9 mouse cellular contexts compared by ENCODE assay signal in the genomic region with DNA sequence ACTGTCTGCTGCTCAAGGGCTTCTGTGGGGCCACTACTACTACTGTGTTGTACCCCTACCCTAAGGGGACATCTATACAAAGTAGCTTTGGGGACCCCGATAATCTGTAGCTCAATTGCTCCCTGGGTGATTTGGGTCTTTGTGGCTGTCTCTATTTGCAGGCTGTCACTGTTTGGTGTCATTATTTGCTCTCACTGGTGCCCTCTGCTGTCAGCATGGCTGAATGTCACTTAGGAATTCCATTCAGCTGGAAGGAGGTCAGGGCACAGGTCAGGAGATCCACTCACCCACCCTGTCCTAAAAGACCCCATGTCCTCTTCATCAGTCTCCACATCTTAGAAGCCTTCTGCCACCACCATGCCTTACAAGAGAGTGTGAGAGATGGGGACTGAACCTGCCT. TPM values are rescaled to one million over a fixed set of nuclear protein-coding genes. Genes with fewer than 3 reads are reported as not detected.
DNase-seq lines count a peak whose midpoint lies in the region; ATAC-seq and TF ChIP-seq lines count a peak whose summit lies in the region.
"Had no signal": no experiment of that assay in that cellular context is flagged by ENCODE, and none has a peak within 500 bp of the region (broad histone marks: within the 10 kb centered on the region; RNA-seq: fewer than 3 reads in every experiment).

No protein-coding gene starts in this region.

- H3K4me3 ChIP-seq in forebrain, postnatal 0 days (ENCODE audit: low read depth, low read length) = no peak overlapping the region
- H3K4me3 ChIP-seq in forebrain, embryonic 13.5 days = no peak overlapping the region
- no peak overlapping the region for H3K4me3 ChIP-seq in bone marrow, adult 2 months (replicated peaks; ENCODE audit: control insufficient read depth, low read depth, low read length)
- H3K4me3 ChIP-seq in hindbrain, postnatal 0 days (ENCODE audit: low read length) = no peak overlapping the region
- H3K4me3 ChIP-seq in liver, adult 2 months (ENCODE audit: insufficient read depth, low read depth, low read length) = no peak overlapping the region
- H3K4me3 ChIP-seq: limb, embryonic 12.5 days had no signal

- TF ChIP-seq CTCF in forebrain, postnatal 0 days (IDR thresholded peaks at IDR 0.05; ENCODE audit: low read depth) = peak; percentile 63
- peak; percentile 50 for TF ChIP-seq CTCF in bone marrow, adult 2 months (IDR thresholded peaks at IDR 0.05; ENCODE audit: control insufficient read depth, insufficient read depth, low read length)
- TF ChIP-seq CTCF in hindbrain, postnatal 0 days (IDR thresholded peaks at IDR 0.05; ENCODE audit: low read depth) = peak; percentile 81
- peak; percentile 65 for TF ChIP-seq CTCF in liver, adult 2 months (IDR thresholded peaks at IDR 0.05; ENCODE audit: low read depth, low read length)

- H3K9me3 ChIP-seq in forebrain, postnatal 0 days (ENCODE audit: low read length) = no peaks in the 10 kb centered on the region
- H3K9me3 ChIP-seq in forebrain, embryonic 13.5 days (replicated peaks) = no peaks in the 10 kb centered on the region
- H3K9me3 ChIP-seq in hindbrain, postnatal 0 days (ENCODE audit: low read length) = no peaks in the 10 kb centered on the region
- H3K9me3 ChIP-seq: limb, embryonic 12.5 days had no signal

- H3K4me1 ChIP-seq in forebrain, postnatal 0 days (ENCODE audit: insufficient read depth) = no peaks in the 10 kb centered on the region
- H3K4me1 ChIP-seq in forebrain, embryonic 13.5 days = no peaks in the 10 kb centered on the region
- H3K4me1 ChIP-seq in bone marrow, adult 2 months (ENCODE audit: control insufficient read depth, insufficient read depth, low read length) = no peaks in the 10 kb centered on the region
- H3K4me1 ChIP-seq in hindbrain, postnatal 0 days (ENCODE audit: insufficient read depth, low read length) = no peaks in the 10 kb centered on the region
- no peaks in the 10 kb centered on the region for H3K4me1 ChIP-seq in liver, adult 2 months (ENCODE audit: control insufficient read depth, insufficient read depth, low read length)
- H3K4me1 ChIP-seq: limb, embryonic 12.5 days had no signal

- WGBS in forebrain, postnatal 0 days = 15% methylated on average over 1 of the region's 1 CpGs
- 24% methylated on average over 1 of the region's 1 CpGs for WGBS in forebrain, embryonic 13.5 days
- WGBS in bone marrow, adult 2 months = 37% methylated on average over 1 of the region's 1 CpGs
- WGBS in hindbrain, postnatal 0 days = 18% methylated on average over 1 of the region's 1 CpGs
- 31% methylated on average over 1 of the region's 1 CpGs for WGBS in liver, adult 2 months

- no peak overlapping the region for H3K27ac ChIP-seq in forebrain, postnatal 0 days (ENCODE audit: low read depth, low read length)
- H3K27ac ChIP-seq in forebrain, embryonic 13.5 days = no peak overlapping the region
- no peak overlapping the region for H3K27ac ChIP-seq in bone marrow, adult 2 months (ENCODE audit: control insufficient read depth, insufficient read depth, low read depth, low read length, poor library complexity)
- H3K27ac ChIP-seq in hindbrain, postnatal 0 days = no peak overlapping the region
- no peak overlapping the region for H3K27ac ChIP-seq in liver, adult 2 months (replicated peaks; ENCODE audit: insufficient read depth, low read depth, low read length)
- H3K27ac ChIP-seq: limb, embryonic 12.5 days had no signal

- H3K9ac ChIP-seq in forebrain, postnatal 0 days = no peak overlapping the region
- H3K9ac ChIP-seq in forebrain, embryonic 13.5 days = no peak overlapping the region
- no peak overlapping the region for H3K9ac ChIP-seq in hindbrain, postnatal 0 days (replicated peaks; ENCODE audit: low read length)
- no peak overlapping the region for H3K9ac ChIP-seq in liver, adult 2 months (ENCODE audit: low read depth, low read length)
- H3K9ac ChIP-seq: limb, embryonic 12.5 days had no signal

- no peak overlapping the region for H3K4me2 ChIP-seq in forebrain, postnatal 0 days (ENCODE audit: low read depth)
- H3K4me2 ChIP-seq in forebrain, embryonic 13.5 days = no peak overlapping the region
- no peak overlapping the region for H3K4me2 ChIP-seq in hindbrain, postnatal 0 days (ENCODE audit: low read depth, low read length)
- H3K4me2 ChIP-seq: limb, embryonic 12.5 days had no signal

- no peaks in the 10 kb centered on the region for H3K36me3 ChIP-seq in forebrain, postnatal 0 days (ENCODE audit: insufficient read depth)
- no peaks in the 10 kb centered on the region for H3K36me3 ChIP-seq in forebrain, embryonic 13.5 days (ENCODE audit: poor library complexity, severe bottlenecking)
- H3K36me3 ChIP-seq in hindbrain, postnatal 0 days (ENCODE audit: insufficient read depth, low read length) = no peaks in the 10 kb centered on the region
- H3K36me3 ChIP-seq in liver, adult 2 months (ENCODE audit: control insufficient read depth, insufficient read depth, low read length) = no peaks in the 10 kb centered on the region
- H3K36me3 ChIP-seq: limb, embryonic 12.5 days had no signal

- ATAC-seq in forebrain, postnatal 0 days = no peak
- ATAC-seq in forebrain, embryonic 13.5 days = no peak
- ATAC-seq in erythroblast, adult 5-6 weeks (replicated peaks; ENCODE audit: low FRiP score, poor library complexity, severe bottlenecking) = peak; percentile 45; the same call in 1 of the 2 replicates
- peak; percentile 49; the same call in 1 of the 2 replicates for ATAC-seq in hindbrain, postnatal 0 days

- TF ChIP-seq POLR2A in bone marrow, adult 2 months (IDR thresholded peaks at IDR 0.05; ENCODE audit: borderline replicate concordance, control insufficient read depth, low read depth, low read length) = no peak
- TF ChIP-seq POLR2A in liver, adult 2 months (IDR thresholded peaks at IDR 0.05; ENCODE audit: extremely low read depth, insufficient read depth, low read length) = no peak

- no peaks in the 10 kb centered on the region for H3K79me2 ChIP-seq in liver, adult 2 months (ENCODE audit: control insufficient read depth, insufficient read depth, low read length)

- DNase-seq in forebrain, postnatal 0 days = peak; percentile 38
- DNase-seq in B cell, adult 2 months = peak; percentile 48 to 53
- peak; percentile 71 for DNase-seq in hindbrain, postnatal 0 days (ENCODE audit: low spot score)
- DNase-seq in liver, adult 2 months (ENCODE audit: extremely low read depth, low read depth, low spot score) = peak; percentile 17
- peak; percentile 30 for DNase-seq in right cerebral cortex, postnatal 14 days

- H3K27me3 ChIP-seq in forebrain, postnatal 0 days (ENCODE audit: insufficient read depth, low read length) = no peaks in the 10 kb centered on the region
- no peaks in the 10 kb centered on the region for H3K27me3 ChIP-seq in forebrain, embryonic 13.5 days
- H3K27me3 ChIP-seq in hindbrain, postnatal 0 days (ENCODE audit: insufficient read depth, low read length) = no peaks in the 10 kb centered on the region
- H3K27me3 ChIP-seq in liver, adult 2 months (ENCODE audit: control insufficient read depth, insufficient read depth, low read length) = no peaks in the 10 kb centered on the region
- H3K27me3 ChIP-seq: limb, embryonic 12.5 days had no signal

RNA-seq across cellular contexts. Expression of a gene that starts 32.6 kb away (rescaled TPM):
- 0.77 and 1.00 TPM in 2 replicates for total RNA-seq in forebrain, postnatal 0 days (2014; rRNA removed)
- 1.1 and 2.0 TPM in 2 replicates for polyA plus RNA-seq in forebrain, postnatal 0 days (2015; fragmentation: Nextera tagmentation; extraction: Ambion mirVana)
- 0.48 and 1.2 TPM in 2 replicates for polyA plus RNA-seq in forebrain, embryonic 13.5 days (2015; fragmentation: Nextera tagmentation; extraction: Ambion mirVana)
- polyA plus RNA-seq in bone marrow, adult 2 months (2011; ENCODE audit: insufficient read depth, insufficient read length, low replicate concordance, missing spikeins) = 1.3 TPM in 1 of 2 replicates, not detected in the other
- total RNA-seq in erythroblast, adult 5-6 weeks (2015; ENCODE audit: low replicate concordance) = not detected in 2 replicates
- total RNA-seq in erythroblast, adult 5-6 weeks (2017; ENCODE audit: low replicate concordance) = not detected in 2 replicates
- total RNA-seq in hindbrain, postnatal 0 days (2014; rRNA removed) = 1.2 and 1.9 TPM in 2 replicates
- 1.1 and 1.4 TPM in 2 replicates for polyA plus RNA-seq in hindbrain, postnatal 0 days (2015; fragmentation: Nextera tagmentation; extraction: Ambion mirVana)
- 1.3 and 3.4 TPM in 2 replicates for total RNA-seq in liver, adult 2 months (2014; rRNA removed)
- polyA plus RNA-seq in liver, adult 2 months (2012; rRNA removed) = 0.91 and 2.5 TPM in 2 replicates

RNA-seq across cellular contexts. Expression of a gene that starts 44.3 kb away (rescaled TPM):
- 1.0 and 1.3 TPM in 2 replicates for total RNA-seq in forebrain, postnatal 0 days (2014; rRNA removed)
- 1.1 and 1.2 TPM in 2 replicates for polyA plus RNA-seq in forebrain, postnatal 0 days (2015; fragmentation: Nextera tagmentation; extraction: Ambion mirVana)
- 1.3 and 1.7 TPM in 2 replicates for polyA plus RNA-seq in forebrain, embryonic 13.5 days (2015; fragmentation: Nextera tagmentation; extraction: Ambion mirVana)
- not detected in 2 replicates for polyA plus RNA-seq in bone marrow, adult 2 months (2011; ENCODE audit: insufficient read depth, insufficient read length, low replicate concordance, missing spikeins)
- total RNA-seq in erythroblast, adult 5-6 weeks (2015; ENCODE audit: low replicate concordance) = not detected in 2 replicates
- not detected in 2 replicates for total RNA-seq in erythroblast, adult 5-6 weeks (2017; ENCODE audit: low replicate concordance)
- total RNA-seq in hindbrain, postnatal 0 days (2014; rRNA removed) = 2.1 and 3.0 TPM in 2 replicates
- polyA plus RNA-seq in hindbrain, postnatal 0 days (2015; fragmentation: Nextera tagmentation; extraction: Ambion mirVana) = 2.0 and 2.6 TPM in 2 replicates
- under 0.01 and 0.07 TPM in 2 replicates for total RNA-seq in liver, adult 2 months (2014; rRNA removed)
- 0.02 TPM in 1 of 2 replicates, not detected in the other for polyA plus RNA-seq in liver, adult 2 months (2012; rRNA removed)

Comparison
In these comparisons a context has a peak if more than half of its experiments do, and no peak if none do; other contexts are left out.
1. ATAC-seq: peak in erythroblast, adult 5-6 weeks (single experiment) and hindbrain, postnatal 0 days (single experiment); none in forebrain, postnatal 0 days (single experiment) and forebrain, embryonic 13.5 days (single experiment).
2. DNase-seq: peak in every context shown above with its lines; median percentile 71 in hindbrain, postnatal 0 days; 50 in B cell, adult 2 months; 38 in forebrain, postnatal 0 days; 30 in right cerebral cortex, postnatal 14 days; 17 in liver, adult 2 months.
3. Peak in every context shown above with its lines, with median percentiles within 50 percentile points of each other: CTCF ChIP-seq.